19 mouse cellular contexts compared by ENCODE assay signal in the genomic region with DNA sequence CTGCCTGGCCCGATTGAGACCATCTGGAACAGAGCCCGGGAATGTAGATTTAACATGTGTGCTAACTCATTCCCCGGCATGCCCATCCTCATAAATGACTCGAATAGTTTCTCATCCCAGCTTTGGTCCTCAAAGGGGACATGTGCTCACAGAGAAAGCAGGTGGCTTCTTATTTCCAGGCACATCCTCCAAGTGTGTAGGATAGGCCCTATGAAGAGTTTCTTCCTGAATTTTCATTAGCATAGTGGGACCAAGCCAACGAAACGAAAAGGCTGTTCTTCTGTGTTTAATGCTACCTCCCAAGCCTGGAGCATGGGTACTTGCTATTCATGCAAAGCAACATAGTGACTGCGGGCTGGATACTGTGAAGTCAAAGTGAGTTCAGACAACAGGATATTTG.
DNase-seq lines count a peak whose midpoint lies in the region; ATAC-seq and TF ChIP-seq lines count a peak whose summit lies in the region.
"Had no signal": no experiment of that assay in that cellular context is flagged by ENCODE, and none has a peak within 500 bp of the region (broad histone marks: within the 10 kb centered on the region; RNA-seq: fewer than 3 reads in every experiment).

No protein-coding gene starts in this region.

- intact Hi-C loops in left cerebral cortex, adult 2 months (cut with DNase I), result loop anchor here (5.0 kb wide), 1 partner anchor 50 kb away; no protein-coding TSS in a partner anchor

- peak overlapping the region; percentile 89 for H3K27ac ChIP-seq in layer of hippocampus, adult 2 months
- H3K27ac ChIP-seq in left cerebral cortex, adult 2 months, result peak overlapping the region; percentile 76
- H3K27ac ChIP-seq in hindbrain, embryonic 12.5 days, result no peak overlapping the region
- H3K27ac ChIP-seq: embryonic facial prominence, embryonic 10.5 days; embryonic facial prominence, embryonic 12.5 days; forebrain, embryonic 13.5 days; forebrain, embryonic 15.5 days had no signal

- TF ChIP-seq CTCF in layer of hippocampus, adult 2 months (conservative IDR thresholded peaks at IDR 0.05), result no peak
- TF ChIP-seq CTCF in left cerebral cortex, adult 2 months (IDR thresholded peaks at IDR 0.05), result no peak

- no peaks in the 10 kb centered on the region for H3K9me3 ChIP-seq in hindbrain, embryonic 12.5 days (replicated peaks)
- H3K9me3 ChIP-seq: embryonic facial prominence, embryonic 10.5 days; embryonic facial prominence, embryonic 12.5 days; forebrain, embryonic 13.5 days; forebrain, embryonic 15.5 days had no signal

- ATAC-seq in frontal cortex, adult (ENCODE audit: low TSS enrichment), result peak; percentile 51
- no peak for ATAC-seq in hindbrain, embryonic 12.5 days (ENCODE audit: low FRiP score)
- ATAC-seq: forebrain, embryonic 13.5 days; forebrain, embryonic 15.5 days; forebrain, postnatal 0 days had no signal

- WGBS in hindbrain, embryonic 12.5 days, result 85% methylated on average over 7 of the region's 7 CpGs

- no peak overlapping the region for H3K4me3 ChIP-seq in layer of hippocampus, adult 2 months
- no peak overlapping the region for H3K4me3 ChIP-seq in left cerebral cortex, adult 2 months
- H3K4me3 ChIP-seq in hindbrain, embryonic 12.5 days, result no peak overlapping the region
- H3K4me3 ChIP-seq: embryonic facial prominence, embryonic 10.5 days; embryonic facial prominence, embryonic 12.5 days; forebrain, embryonic 13.5 days; forebrain, embryonic 15.5 days had no signal

- H3K4me1 ChIP-seq in hindbrain, embryonic 12.5 days, result no peaks in the 10 kb centered on the region
- H3K4me1 ChIP-seq: embryonic facial prominence, embryonic 10.5 days; embryonic facial prominence, embryonic 12.5 days; forebrain, embryonic 13.5 days; forebrain, embryonic 15.5 days had no signal

- H3K9ac ChIP-seq in hindbrain, embryonic 12.5 days, result no peak overlapping the region
- H3K9ac ChIP-seq: embryonic facial prominence, embryonic 12.5 days; forebrain, embryonic 13.5 days; forebrain, embryonic 15.5 days; forebrain, postnatal 0 days had no signal

- no peaks in the 10 kb centered on the region for H3K36me3 ChIP-seq in hindbrain, embryonic 12.5 days
- H3K36me3 ChIP-seq: embryonic facial prominence, embryonic 10.5 days; embryonic facial prominence, embryonic 12.5 days; forebrain, embryonic 15.5 days had no signal

- no peak for DNase-seq in frontal cortex, postnatal 25 days (ENCODE audit: low spot score in 2 of 2)
- no peak for DNase-seq in layer of hippocampus, adult 2 months (ENCODE audit: low spot score in 2 of 2)
- DNase-seq in layer of hippocampus, adult 9-10 months (ENCODE audit: low spot score), result no peak
- no peak for DNase-seq in left cerebral cortex, adult 2 months (ENCODE audit: extremely low spot score in 1 of 2, low spot score in 2 of 2)
- no peak for DNase-seq in left cerebral cortex, adult 11 months (ENCODE audit: low spot score)
- DNase-seq: adrenal gland, adult 2 months; adrenal gland, postnatal 10 days; adrenal gland, postnatal 25 days; cerebellum, adult 18-20 months; cerebellum, adult 8-10 months; cerebellum, adult 9-11 months; cerebellum, postnatal 25 days; forebrain, postnatal 0 days had no signal

- H3K27me3 ChIP-seq in hindbrain, embryonic 12.5 days, result no peaks in the 10 kb centered on the region
- H3K27me3 ChIP-seq: embryonic facial prominence, embryonic 12.5 days; forebrain, embryonic 13.5 days; forebrain, embryonic 15.5 days had no signal

- no peak overlapping the region for H3K4me2 ChIP-seq in hindbrain, embryonic 12.5 days (replicated peaks)
- H3K4me2 ChIP-seq: embryonic facial prominence, embryonic 12.5 days; forebrain, embryonic 13.5 days; forebrain, embryonic 15.5 days had no signal
